Mouse (Mus musculus): ENCODE results near the gene Ggt6. TPM values are rescaled to one million over a fixed set of nuclear protein-coding genes. Genes with fewer than 3 reads are reported as not detected.
A peak's percentile ranks its signal among the peaks of the same experiment; 100 is the strongest.

Ggt6 gene
- total RNA-seq, 4 experiments from 2014 or later: 0.23 TPM; not detected in 3

GRCm38 (mm10) chr11:72473540-72473939 lies 38.2 kb downstream of the Ggt6 start:
- no peak for DNase-seq (ENCODE audit: low spot score in 2 of 2)

- no peak for DNase-seq (ENCODE audit: low spot score in 2 of 2)
Observed at GRCm38 (mm10) chr11:72474926-72475325, 39.6 kb downstream of the Ggt6 start.

DNA sequence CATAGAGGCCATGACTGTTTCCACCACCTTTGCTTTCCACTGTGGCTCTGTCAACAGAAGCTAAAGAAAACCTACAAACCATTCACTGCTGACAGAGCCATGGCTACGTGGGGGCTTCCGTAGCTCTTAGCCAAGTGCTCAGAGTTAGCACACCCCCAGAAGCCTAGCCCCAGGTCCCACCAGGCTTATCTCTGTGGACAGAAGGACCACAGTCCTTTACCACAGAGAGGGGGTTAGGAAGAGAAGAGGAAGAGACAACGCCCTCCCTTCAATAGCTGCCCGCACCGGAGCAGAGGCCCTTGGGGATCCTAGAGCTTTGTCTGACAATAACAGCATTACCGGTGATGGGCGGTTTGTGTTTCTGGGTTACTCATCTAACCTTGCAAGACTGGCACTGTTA lies 40.1 kb downstream of the Ggt6 start:
- no peak for DNase-seq (ENCODE audit: low spot score in 2 of 2)

- no peak for DNase-seq (ENCODE audit: low spot score in 2 of 2)
Observed at GRCm38 (mm10) chr11:72476074-72476625, 40.8 kb downstream of the Ggt6 start.

- no peak for DNase-seq (ENCODE audit: low spot score in 2 of 2)
Observed at GRCm38 (mm10) chr11:72477182-72477581, 41.9 kb downstream of the Ggt6 start.

DNA sequence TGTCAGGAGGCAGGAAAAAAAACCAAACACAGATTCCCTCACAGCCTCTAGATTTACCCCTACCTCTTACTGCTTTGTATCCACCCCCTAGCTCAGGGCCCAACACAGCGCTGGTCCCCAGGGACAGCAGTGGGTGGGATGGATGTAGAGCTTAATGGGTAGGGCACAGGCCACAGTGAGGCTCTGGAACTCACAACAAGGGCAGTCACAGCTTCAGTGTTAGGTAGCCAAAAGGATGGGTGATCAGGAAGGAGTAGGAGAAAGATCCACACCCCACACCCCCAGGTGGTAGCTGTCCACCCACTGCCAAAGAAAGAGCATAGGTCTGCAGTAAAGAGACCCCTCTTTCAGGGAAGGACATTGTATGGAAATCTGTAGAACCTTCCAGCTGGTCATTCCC lies 42.3 kb downstream of the Ggt6 start:
- no peak for DNase-seq (ENCODE audit: low spot score in 2 of 2)

DNA sequence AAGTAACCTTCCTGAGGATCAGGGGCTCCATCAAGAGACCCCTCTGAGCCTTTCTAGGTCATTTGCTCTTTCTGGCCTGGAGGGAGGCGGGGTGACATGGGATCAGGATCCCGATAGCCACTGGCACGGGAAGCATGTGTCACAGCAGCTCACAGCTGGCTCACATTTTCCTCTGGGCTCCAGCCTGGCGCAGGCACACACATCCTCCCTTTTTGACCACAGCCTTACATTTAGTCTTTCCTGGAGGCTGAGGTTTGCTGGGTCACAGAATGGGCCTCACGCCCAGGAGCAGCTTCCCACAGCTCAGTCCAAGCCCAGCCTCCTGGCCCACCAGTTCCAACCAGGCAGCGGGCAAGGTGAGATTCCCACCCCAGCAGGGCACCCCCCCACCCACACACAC lies 42.9 kb downstream of the Ggt6 start:
- no peak for DNase-seq (ENCODE audit: low spot score in 2 of 2)

DNA sequence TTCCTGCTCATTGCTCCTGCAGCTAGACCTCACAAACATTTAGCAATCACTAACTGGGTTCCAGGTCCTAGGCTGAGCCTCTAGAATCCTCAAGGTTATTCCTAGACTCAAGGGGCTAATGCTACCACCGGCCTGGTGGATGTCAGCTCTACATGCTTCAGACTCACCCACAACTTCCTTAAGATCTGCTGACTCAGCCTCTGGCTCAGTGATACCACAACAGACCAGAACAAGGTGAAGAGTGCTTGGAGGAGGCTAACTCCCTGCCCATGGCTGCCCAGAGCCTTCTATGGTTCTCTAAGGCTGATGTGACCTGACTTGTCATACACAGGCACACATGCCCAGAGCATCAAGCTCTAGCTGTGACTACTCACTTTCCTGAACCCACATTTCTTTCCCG lies 44.2 kb downstream of the Ggt6 start:
- no peak for DNase-seq (ENCODE audit: low spot score in 2 of 2)

- no peak for DNase-seq (ENCODE audit: low spot score in 2 of 2)
Observed at GRCm38 (mm10) chr11:72481313-72481712, 46.0 kb downstream of the Ggt6 start.

GRCm38 (mm10) chr11:72481952-72482351 lies 46.6 kb downstream of the Ggt6 start:
- no peak for DNase-seq (ENCODE audit: low spot score in 2 of 2)

DNA sequence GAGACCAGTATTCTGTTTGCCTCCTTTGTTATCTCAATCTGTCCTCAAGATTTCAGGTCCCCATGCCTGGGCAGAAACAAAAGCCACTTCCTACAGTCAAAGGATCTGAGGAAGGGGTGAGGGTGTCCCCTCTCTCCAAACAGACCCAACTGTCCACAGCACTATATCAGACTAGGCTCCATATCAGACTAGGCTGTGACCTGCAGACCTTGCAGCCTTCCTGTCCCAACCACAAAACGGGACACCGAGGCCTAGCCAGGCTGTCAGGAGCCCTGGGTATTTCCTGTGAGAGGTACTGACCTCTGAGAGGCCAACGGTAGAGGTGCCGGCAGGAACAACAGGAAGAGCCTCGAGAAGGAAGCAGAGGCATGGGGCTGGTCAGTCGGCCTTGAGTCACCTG lies 49.2 kb downstream of the Ggt6 start:
- no peak for DNase-seq (ENCODE audit: low spot score in 2 of 2)

DNA sequence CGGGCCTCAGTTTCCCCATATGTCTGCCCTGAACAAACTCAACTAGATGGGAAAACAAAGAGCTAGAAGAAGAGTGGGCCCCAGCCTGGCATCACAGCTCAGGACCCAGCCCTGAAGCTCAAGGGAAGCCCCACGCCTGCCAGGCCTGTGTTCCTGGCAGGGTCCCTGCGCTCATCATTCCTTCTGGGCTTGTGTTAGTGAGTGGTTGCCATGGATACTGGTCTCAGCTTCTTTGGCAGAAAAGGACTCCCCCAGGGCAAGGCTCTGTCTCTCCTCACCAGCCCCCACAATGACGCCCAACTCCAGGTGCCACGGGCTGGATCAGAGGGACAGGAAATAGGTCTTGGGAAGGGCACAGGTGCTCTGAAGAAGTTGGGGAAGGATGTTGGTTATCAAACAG lies 49.8 kb downstream of the Ggt6 start:
- DNase-seq (ENCODE audit: low spot score in 2 of 2): peak in 1 of 2 experiments; percentile 48

DNA sequence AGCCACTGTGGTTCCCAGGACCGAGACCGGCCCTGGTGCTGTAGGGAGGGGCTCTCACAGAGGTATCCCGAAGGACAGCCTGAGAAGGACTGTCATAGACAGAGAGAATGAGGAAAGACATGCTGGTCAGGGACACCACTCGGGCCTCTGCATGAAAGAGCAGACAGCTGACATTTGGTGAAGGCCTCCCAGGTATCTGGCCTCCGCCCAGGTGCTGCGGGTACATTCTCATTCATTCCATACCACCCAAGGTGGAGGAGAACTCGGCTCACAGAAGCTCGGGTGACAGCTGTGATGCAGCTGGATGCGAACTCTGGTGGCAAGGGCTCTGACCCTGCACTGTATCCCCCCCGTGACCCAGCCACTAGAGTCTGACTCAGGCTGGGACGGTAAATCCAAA lies 50.6 kb downstream of the Ggt6 start:
- DNase-seq (ENCODE audit: low spot score in 2 of 2): no peak

- DNase-seq (ENCODE audit: low spot score in 2 of 2): no peak
Observed at GRCm38 (mm10) chr11:72487171-72487570, 51.8 kb downstream of the Ggt6 start.

GRCm38 (mm10) chr11:72487739-72488138 lies 52.4 kb downstream of the Ggt6 start:
- DNase-seq (ENCODE audit: low spot score in 2 of 2): no peak

Small RNA genes within 50 kb of the gene (microRNA-seq; reads per million reads assigned to microRNA genes)
- 0 reads per million in 2 experiments for gene Mir6338

Other genes with a start within 250 kb of the Ggt6 start
- 10 to 100 TPM; 11.2 to 13.3 (median 12.2) TPM for gene Gm43951, start 228.7 kb upstream of the Ggt6 start, total RNA-seq (2022)
- gene 4933427D14Rik, start 228.1 kb upstream of the Ggt6 start, total RNA-seq (2022): 10 to 100 TPM; 24.7 to 35.6 (median 30.4) TPM
- gene Txndc17, start 228.0 kb upstream of the Ggt6 start, total RNA-seq (2022): 10 to 100 TPM; 26.9 to 33.8 (median 29.7) TPM
- 10 to 100 TPM; 13.1 to 16.1 (median 13.7) TPM for gene Med31, start 219.9 kb upstream of the Ggt6 start, total RNA-seq (2022)
- gene Slc13a5, start 168.3 kb upstream of the Ggt6 start, total RNA-seq (2022): 1 to 10 TPM; 6.2 to 9.8 (median 7.9) TPM
- gene Xaf1, start 133.9 kb upstream of the Ggt6 start, total RNA-seq (2022): 10 to 100 TPM in 2 of 4 experiments, 1 to 10 TPM in 2; 7.5 to 16.5 (median 10.7) TPM
- not detected for gene Fbxo39, start 121.1 kb upstream of the Ggt6 start, total RNA-seq (2022)
- 1 to 10 TPM; 1.7 to 3.8 (median 3.3) TPM for gene Tekt1, start 73.1 kb upstream of the Ggt6 start, total RNA-seq (2022)
- 1 to 10 TPM; 1.3 to 3.9 (median 2.0) TPM for gene Smtnl2, start 23.8 kb upstream of the Ggt6 start, total RNA-seq (2022)
- gene Mybbp1a, start 5.8 kb downstream of the Ggt6 start, total RNA-seq (2022): 10 to 100 TPM; 55.2 to 64.5 (median 57.8) TPM
- 100 to 1,000 TPM in 1 of 4 experiments, 10 to 100 TPM in 3; 84.0 to 104 (median 92.3) TPM for gene Spns2, start 54.4 kb downstream of the Ggt6 start, total RNA-seq (2022)
- under 1 TPM; 0.33 to 0.58 (median 0.48) TPM for gene Spns3, start 115.0 kb downstream of the Ggt6 start, total RNA-seq (2022)
- 10 to 100 TPM; 36.8 to 44.5 (median 40.5) TPM for gene Ube2g1, start 171.8 kb downstream of the Ggt6 start, total RNA-seq (2022)